In the genomic region with DNA sequence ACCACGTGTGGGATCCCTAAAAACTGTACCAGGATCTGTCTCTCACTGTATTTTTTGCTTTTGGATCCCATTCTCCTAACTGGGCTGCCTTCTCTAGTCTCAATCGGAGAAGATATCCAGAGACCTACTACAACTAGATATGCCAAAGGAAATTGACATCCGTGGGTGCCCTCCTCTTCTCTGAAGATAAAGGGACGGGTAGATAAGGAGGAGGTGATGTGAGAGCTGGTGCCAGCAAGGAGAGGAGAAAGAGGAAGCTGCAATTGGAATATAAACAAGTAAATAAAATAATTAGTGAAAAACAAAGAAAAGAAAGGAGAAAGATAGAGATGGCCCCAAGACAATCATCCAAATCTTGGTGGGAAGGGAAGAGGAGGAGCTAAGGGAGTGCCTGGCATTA, we compare ENCODE assay signal across 26 mouse cellular contexts.
"Had no signal": no experiment of that assay in that cellular context is flagged by ENCODE, and none has a peak within 500 bp of the region (broad histone marks: within the 10 kb centered on the region; RNA-seq: fewer than 3 reads in every experiment).

No protein-coding gene starts in this region.

- H3K4me3 ChIP-seq: gastrocnemius, adult 2 months; heart, adult 2 months; heart, embryonic 12.5 days; hindbrain, embryonic 10.5 days; hindbrain, embryonic 12.5 days; intestine, embryonic 15.5 days; limb, embryonic 13.5 days; limb, embryonic 15.5 days; liver, embryonic 12.5 days had no signal

- DNase-seq: gastrocnemius, adult 2 months; gastrocnemius, postnatal 10 days; gastrocnemius, postnatal 25 days; heart, adult 2 months; heart, postnatal 10 days; heart, postnatal 4 days; kidney, adult 18-20 months; kidney, adult 8-10 months; kidney, postnatal 14 days; kidney, postnatal 36 days; layer of hippocampus, adult 9-11 months; layer of hippocampus, postnatal 36 days; left cerebral cortex, postnatal 4 days had no signal

- H3K4me2 ChIP-seq: heart, embryonic 12.5 days; hindbrain, embryonic 12.5 days; hindbrain, embryonic 14.5 days; intestine, embryonic 15.5 days; limb, embryonic 13.5 days; limb, embryonic 15.5 days; liver, embryonic 12.5 days had no signal

- H3K27ac ChIP-seq: gastrocnemius, adult 2 months; heart, adult 2 months; hindbrain, embryonic 10.5 days; hindbrain, embryonic 12.5 days; hindbrain, embryonic 14.5 days; intestine, embryonic 15.5 days; kidney, postnatal 0 days; limb, embryonic 13.5 days; limb, embryonic 15.5 days; liver, embryonic 12.5 days; liver, embryonic 14.5 days had no signal

- H3K9me3 ChIP-seq: hindbrain, embryonic 10.5 days; hindbrain, embryonic 12.5 days; intestine, embryonic 15.5 days; limb, embryonic 15.5 days; liver, embryonic 12.5 days had no signal

- H3K36me3 ChIP-seq: heart, embryonic 12.5 days; hindbrain, embryonic 10.5 days; hindbrain, embryonic 12.5 days; intestine, embryonic 15.5 days; limb, embryonic 13.5 days; limb, embryonic 15.5 days; liver, embryonic 12.5 days had no signal

- H3K4me1 ChIP-seq: heart, embryonic 12.5 days; hindbrain, embryonic 10.5 days; hindbrain, embryonic 12.5 days; intestine, embryonic 15.5 days; limb, embryonic 13.5 days; limb, embryonic 15.5 days; liver, embryonic 12.5 days had no signal

- H3K27me3 ChIP-seq: heart, embryonic 12.5 days; hindbrain, embryonic 12.5 days; intestine, embryonic 15.5 days; limb, embryonic 13.5 days; limb, embryonic 15.5 days; liver, embryonic 12.5 days had no signal

- ATAC-seq: hindbrain, embryonic 16.5 days; inflammation-experienced regulatory T-cells, adult 6 months; intestine, embryonic 15.5 days; intestine, postnatal 0 days; liver, embryonic 12.5 days had no signal

- H3K9ac ChIP-seq: heart, embryonic 12.5 days; hindbrain, embryonic 12.5 days; hindbrain, embryonic 14.5 days; intestine, embryonic 15.5 days; limb, embryonic 13.5 days; limb, embryonic 15.5 days; liver, embryonic 12.5 days; liver, embryonic 14.5 days had no signal
